Mouse (Mus musculus): ENCODE measurements around the gene Stk16.
"Not testable (repeated sequence)": the region's sequence is repeated elsewhere in the genome, so short reads cannot be mapped to it uniquely, and the experiment has no call there.

The Stk16 gene

GRCm38 (mm10) chr1:75212542-75212941, 1.9 kb downstream of the Stk16 start:
- DNase-seq (ENCODE audit: low spot score in 2 of 2), result no peak

GRCm38 (mm10) chr1:75213096-75213495, 2.5 kb downstream of the Stk16 start:
- DNase-seq (ENCODE audit: low spot score in 2 of 2), result no peak

- DNase-seq (ENCODE audit: low spot score in 2 of 2), result no peak
Measured at GRCm38 (mm10) chr1:75214442-75214841, 3.8 kb downstream of the Stk16 start.

GRCm38 (mm10) chr1:75214886-75215285, 4.2 kb downstream of the Stk16 start:
- DNase-seq (ENCODE audit: low spot score in 2 of 2), result peak; percentile 68 to 75

- no peak for DNase-seq (ENCODE audit: low spot score in 2 of 2)
Measured at GRCm38 (mm10) chr1:75215785-75216184, 5.1 kb downstream of the Stk16 start.

- DNase-seq (ENCODE audit: low spot score in 2 of 2), result no peak
Measured at GRCm38 (mm10) chr1:75216797-75217585, 6.4 kb downstream of the Stk16 start.

GRCm38 (mm10) chr1:75217893-75218226, 7.2 kb downstream of the Stk16 start:
- DNase-seq (ENCODE audit: low spot score in 2 of 2), result peak in 1 of 2 experiments; percentile 51

- peak; percentile 74 to 77 for DNase-seq (ENCODE audit: low spot score in 2 of 2)
Measured at GRCm38 (mm10) chr1:75218227-75219001, 7.8 kb downstream of the Stk16 start.

GRCm38 (mm10) chr1:75219078-75219477, 8.4 kb downstream of the Stk16 start:
- peak; percentile 91 to 95 for DNase-seq (ENCODE audit: low spot score in 2 of 2)

- no peak for DNase-seq (ENCODE audit: low spot score in 2 of 2)
Measured at GRCm38 (mm10) chr1:75219531-75219930, 8.9 kb downstream of the Stk16 start, which contains the start of gene Tuba4a. TSS of gene Tuba4a (minus strand) at chr1:75219865.

- DNase-seq (ENCODE audit: low spot score in 2 of 2), result no peak
Measured at GRCm38 (mm10) chr1:75221538-75221937, 10.9 kb downstream of the Stk16 start.

GRCm38 (mm10) chr1:75222926-75223325, 12.3 kb downstream of the Stk16 start:
- DNase-seq (ENCODE audit: low spot score in 2 of 2), result no peak

- DNase-seq (ENCODE audit: low spot score in 2 of 2), result no peak
Measured at GRCm38 (mm10) chr1:75223532-75223931, 12.9 kb downstream of the Stk16 start.

GRCm38 (mm10) chr1:75225473-75225872, 14.8 kb downstream of the Stk16 start:
- DNase-seq (ENCODE audit: low spot score in 2 of 2), result no peak

GRCm38 (mm10) chr1:75226138-75226537, 15.5 kb downstream of the Stk16 start:
- no peak for DNase-seq (ENCODE audit: low spot score in 2 of 2)

GRCm38 (mm10) chr1:75227653-75228052, 17.0 kb downstream of the Stk16 start:
- DNase-seq (ENCODE audit: low spot score in 2 of 2), result no peak

GRCm38 (mm10) chr1:75229158-75229557, 18.5 kb downstream of the Stk16 start:
- no peak for DNase-seq (ENCODE audit: low spot score in 2 of 2)

GRCm38 (mm10) chr1:75230335-75230994, 19.8 kb downstream of the Stk16 start:
- DNase-seq (ENCODE audit: low spot score in 2 of 2), result no peak

- DNase-seq (ENCODE audit: low spot score in 2 of 2), result no peak
Measured at GRCm38 (mm10) chr1:75231224-75231623, 20.6 kb downstream of the Stk16 start.

- DNase-seq (ENCODE audit: low spot score in 2 of 2), result no peak
Measured at GRCm38 (mm10) chr1:75231664-75232152, 21.1 kb downstream of the Stk16 start, which contains the start of gene A630095N17Rik. TSS of gene A630095N17Rik (minus strand) at chr1:75232102.

- DNase-seq (ENCODE audit: low spot score in 2 of 2), result not testable (repeated sequence)
Measured at GRCm38 (mm10) chr1:75232489-75232888, 21.9 kb downstream of the Stk16 start.

GRCm38 (mm10) chr1:75234606-75235005, 24.0 kb downstream of the Stk16 start:
- peak; percentile 64 to 79 for DNase-seq (ENCODE audit: low spot score in 2 of 2)

Data from frontal cortex, postnatal 36 days (tissue).